Comparison of ENCODE assay signal across 17 mouse cellular contexts in genomic region chr5:37856057-37856456, GRCm38 (mm10). TPM values are rescaled to one million over a fixed set of nuclear protein-coding genes. Genes with fewer than 3 reads are reported as not detected.
"Had no signal": no experiment of that assay in that cellular context is flagged by ENCODE, and none has a peak within 500 bp of the region (broad histone marks: within the 10 kb centered on the region; RNA-seq: fewer than 3 reads in every experiment).

No protein-coding gene starts in this region.

- H3K4me2 ChIP-seq: neural tube, embryonic 15.5 days; stomach, embryonic 15.5 days had no signal

- H3K36me3 ChIP-seq: neural tube, embryonic 15.5 days; stomach, embryonic 15.5 days had no signal

- DNase-seq: retina, postnatal 1 day; right cerebral cortex, adult 18-20 months; right cerebral cortex, postnatal 14 days; right cerebral cortex, postnatal 25 days; right cerebral cortex, postnatal 4 days; spleen, adult 18-20 months; thymus, adult 18-20 months; thymus, adult 2 months; thymus, postnatal 14 days; thymus, postnatal 25 days; thymus, postnatal 36 days; thymus, postnatal 4 days had no signal

- H3K4me1 ChIP-seq: stomach, embryonic 15.5 days had no signal

- H3K9ac ChIP-seq: neural tube, embryonic 15.5 days; stomach, embryonic 15.5 days had no signal

- H3K27ac ChIP-seq: neural tube, embryonic 15.5 days; stomach, embryonic 15.5 days; stomach, postnatal 0 days had no signal

- H3K27me3 ChIP-seq: stomach, embryonic 15.5 days had no signal

- H3K9me3 ChIP-seq: neural tube, embryonic 15.5 days; stomach, embryonic 15.5 days had no signal

- H3K4me3 ChIP-seq: neural tube, embryonic 15.5 days; stomach, embryonic 15.5 days had no signal

RNA-seq across cellular contexts. Expression of gene Msx1, which starts 31.7 kb away (rescaled TPM):
- total RNA-seq: neutrophil, adult 5-6 weeks had no signal
- polyA plus RNA-seq: testis, adult 2 months had no signal
